Mouse (Mus musculus) ES-Bruce4 (cell line): ENCODE results near the gene Nrxn1.

Experiments
- CTCF ChIP-seq: IDR thresholded peaks from one replicate; pipeline ENCODE4 v1.8.1; 2011; ENCODE audit warnings: low read depth, low read length
- EP300 ChIP-seq: IDR thresholded peaks from 2 replicates; pipeline ENCODE4 v1.6.1; 2011; ENCODE audit warnings: low read depth, low read length; ENCODE audit not compliant: insufficient read depth
- POLR2A ChIP-seq: IDR thresholded peaks from one replicate; pipeline ENCODE4 v1.8.1; 2011; ENCODE audit warnings: low read length; ENCODE audit not compliant: insufficient read depth

- TF ChIP-seq POLR2A (no peak), CTCF (no peak), EP300 (no peak)
These were observed 1076.2 kb downstream of the Nrxn1 start for GRCm38 (mm10) chr17:90016636-90017035.
